Mouse (Mus musculus): Measurements from ENCODE around the gene Irf2bp2.

The Irf2bp2 gene

DNA sequence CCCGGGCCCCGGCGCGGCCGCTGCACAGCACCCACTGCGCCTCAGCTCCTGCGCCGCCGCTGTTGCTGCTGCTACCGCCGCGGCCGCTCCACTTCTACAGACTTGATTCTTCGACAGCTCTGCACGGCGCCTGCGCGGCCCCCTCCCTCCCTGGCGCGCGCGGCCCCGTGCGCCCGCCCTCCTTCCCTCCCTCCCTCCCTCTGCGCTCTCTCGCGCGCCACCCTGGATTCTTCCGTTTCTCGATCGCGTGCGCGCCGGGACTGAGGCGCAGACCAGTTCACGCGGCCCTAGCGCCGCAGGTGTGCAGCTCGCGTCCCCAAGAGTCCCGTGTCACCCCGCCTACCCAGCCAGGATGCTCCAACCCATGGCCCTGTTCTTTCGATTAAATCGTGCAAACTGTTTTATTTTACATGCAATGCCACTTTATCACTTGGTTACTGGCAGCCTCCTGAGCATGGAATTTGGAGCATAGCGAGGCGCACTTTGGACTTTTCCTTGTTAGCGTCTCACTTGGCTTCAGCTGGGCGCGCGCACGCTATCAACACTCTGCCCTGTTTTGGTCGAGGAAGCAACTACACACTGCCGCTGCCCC lies at the start of gene Irf2bp2:
TSS of gene Irf2bp2 (minus strand) at position 98 of the 592 bp plus-strand sequence.
- in situ Hi-C loops (cut with MboI) = no loop called here

DNA sequence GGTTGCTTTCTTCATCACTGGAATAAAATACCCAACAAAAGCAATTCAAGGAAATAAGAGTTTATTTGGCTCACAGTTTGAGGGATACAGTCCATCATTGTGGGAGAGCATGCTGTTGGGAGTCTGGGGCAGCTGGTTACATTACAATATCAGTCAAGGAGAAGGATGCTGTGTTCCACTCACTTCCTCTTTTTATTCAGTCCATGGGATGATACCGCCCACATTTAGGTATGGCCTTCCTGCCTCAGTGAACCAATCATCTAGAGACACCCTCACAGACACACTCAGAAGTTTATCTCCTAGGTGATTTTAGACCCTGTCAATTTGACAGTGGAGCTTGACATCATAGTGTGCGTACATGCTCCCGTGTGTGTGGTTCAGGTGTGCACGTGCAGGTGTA lies 48.9 kb upstream of the Irf2bp2 start:
- in situ Hi-C loops (cut with MboI) = no loop called here

DNA sequence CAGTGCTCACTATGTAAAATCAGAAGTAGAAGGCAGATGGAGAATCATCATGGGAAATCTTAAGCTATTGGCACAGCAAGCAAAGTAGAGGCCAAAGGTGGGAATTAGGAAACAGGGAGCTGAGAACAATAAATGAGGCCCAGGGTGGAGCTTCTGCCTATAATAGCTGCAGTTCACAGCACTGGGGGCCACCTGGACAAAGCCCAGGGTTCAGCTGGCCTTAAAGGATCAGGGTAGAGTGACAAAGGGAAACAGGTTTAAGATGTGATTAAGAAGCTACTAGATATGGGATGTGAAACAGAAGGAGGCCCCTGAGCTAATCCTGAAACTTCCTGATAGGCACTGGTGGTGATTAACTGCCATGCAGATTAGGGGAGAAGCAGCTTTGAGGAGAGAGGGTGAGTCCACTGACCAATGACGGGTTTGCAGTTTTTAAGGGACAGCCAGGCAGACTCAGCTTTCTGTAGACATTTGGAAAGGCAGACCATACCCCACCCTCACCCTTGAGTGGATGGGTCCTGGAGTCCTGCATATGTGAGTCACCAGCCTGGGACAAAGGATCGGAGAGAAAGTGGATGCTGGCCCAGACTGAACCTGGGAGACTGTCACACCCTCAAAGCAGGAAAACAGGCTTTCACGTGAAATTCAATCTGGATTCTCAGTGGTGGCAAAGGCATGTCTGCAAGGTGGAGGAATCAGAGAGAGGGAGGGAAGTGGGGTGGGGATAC lies 47.9 kb upstream of the Irf2bp2 start:
- in situ Hi-C loops (cut with MboI) = no loop called here

DNA sequence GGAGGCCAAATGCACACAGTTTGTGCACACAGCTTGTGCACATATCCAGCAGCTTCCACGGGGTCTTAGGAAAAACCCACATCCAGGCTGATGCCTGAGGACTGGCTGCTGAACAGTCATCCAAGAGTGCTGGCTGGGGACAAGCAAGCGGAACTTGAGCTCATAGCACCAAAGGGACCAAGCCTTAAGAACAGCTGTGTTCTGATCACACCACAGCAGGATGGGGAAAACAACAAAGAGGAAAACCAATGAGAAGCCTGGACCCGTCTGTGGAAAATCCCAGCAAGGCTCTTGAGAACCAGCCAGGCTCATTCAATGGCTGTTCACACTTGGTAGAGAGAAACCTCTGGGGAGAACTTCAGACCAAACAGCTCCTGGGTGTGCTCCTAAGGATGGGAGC lies 45.4 kb upstream of the Irf2bp2 start:
- in situ Hi-C loops (cut with MboI) = no loop called here

DNA sequence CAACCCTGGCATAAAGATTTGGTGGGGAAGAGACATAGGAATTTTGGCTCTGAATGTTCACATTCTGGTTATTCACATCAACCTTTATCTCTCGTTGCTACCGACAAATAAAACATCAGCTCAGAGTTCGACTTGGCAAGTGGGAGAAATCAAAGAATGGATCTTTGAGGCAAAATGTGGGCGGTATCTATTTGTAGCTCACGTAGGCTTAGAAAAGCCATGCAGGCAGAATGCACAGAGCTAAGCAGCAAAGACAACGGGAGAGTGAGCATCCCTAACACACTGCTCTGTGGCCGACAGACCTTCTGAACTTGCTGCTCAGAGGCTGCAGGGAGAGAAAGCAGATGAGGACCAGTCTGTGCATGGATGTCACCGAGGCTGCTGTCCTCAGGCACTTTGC lies 44.2 kb upstream of the Irf2bp2 start:
- in situ Hi-C loops (cut with MboI) = no loop called here

DNA sequence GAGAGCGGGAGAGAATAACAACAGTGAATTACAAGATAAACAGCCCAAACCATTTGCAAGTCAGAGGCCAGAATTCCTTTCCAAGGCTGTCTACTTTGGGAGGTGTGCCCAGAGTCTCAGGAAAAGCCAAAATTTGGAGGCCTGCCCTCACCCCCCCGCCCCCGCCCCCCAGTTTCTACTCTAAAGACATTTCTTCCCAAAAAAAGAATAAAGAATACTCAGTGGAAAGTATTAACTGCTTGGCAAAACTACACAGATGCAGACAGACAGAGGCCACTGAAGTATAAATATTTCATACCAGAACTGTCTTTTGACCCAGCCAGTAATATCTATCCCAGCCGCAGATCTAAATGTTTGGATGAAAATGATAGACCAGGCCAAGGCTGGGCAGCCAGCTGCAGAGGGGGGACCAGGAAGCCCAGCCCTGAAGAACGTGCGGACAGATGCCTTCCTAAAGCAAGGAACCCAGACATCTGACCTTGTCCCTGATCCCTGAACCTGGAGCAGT lies 40.8 kb upstream of the Irf2bp2 start:
- in situ Hi-C loops (cut with MboI) = no loop called here

DNA sequence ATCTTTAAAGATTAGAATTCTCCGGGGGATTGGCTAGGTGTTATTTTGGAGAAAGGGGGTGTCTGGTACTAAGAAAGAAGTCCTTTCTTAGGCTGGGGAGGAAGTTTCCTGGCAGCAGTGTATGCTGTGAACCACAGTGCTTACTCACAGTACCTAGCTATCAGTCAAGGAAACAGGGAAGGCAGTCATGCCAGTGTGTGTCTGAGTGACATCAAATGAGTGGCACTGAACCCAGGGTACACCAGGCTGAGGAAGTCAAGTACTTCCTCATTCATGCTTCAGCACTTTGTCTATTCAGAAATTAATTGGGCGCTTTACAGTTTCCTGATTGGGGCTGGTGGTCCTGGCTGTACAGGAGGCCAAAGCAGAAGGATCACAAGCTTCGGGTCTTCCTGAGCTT lies 34.8 kb upstream of the Irf2bp2 start:
- in situ Hi-C loops (cut with MboI) = no loop called here

DNA sequence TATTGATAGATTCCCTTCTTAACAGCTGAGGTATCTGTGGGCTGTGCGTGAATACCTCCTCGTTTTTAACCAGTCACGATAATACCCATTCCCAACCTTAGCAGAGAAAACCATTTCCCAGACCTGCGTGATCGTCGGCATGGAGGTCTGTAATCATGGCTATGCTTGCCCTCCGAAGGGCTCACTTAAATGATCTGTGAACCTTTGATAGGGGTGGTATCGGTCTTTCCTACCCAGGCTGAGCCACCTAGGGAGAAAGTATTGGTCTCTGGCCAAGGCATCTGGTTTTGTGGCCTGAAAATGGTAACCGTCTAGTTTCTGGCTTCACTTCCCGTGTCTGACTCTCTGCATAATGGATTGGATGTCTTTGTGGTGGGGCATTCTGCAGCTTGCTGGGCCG lies 32.6 kb upstream of the Irf2bp2 start:
- in situ Hi-C loops (cut with MboI) = no loop called here

DNA sequence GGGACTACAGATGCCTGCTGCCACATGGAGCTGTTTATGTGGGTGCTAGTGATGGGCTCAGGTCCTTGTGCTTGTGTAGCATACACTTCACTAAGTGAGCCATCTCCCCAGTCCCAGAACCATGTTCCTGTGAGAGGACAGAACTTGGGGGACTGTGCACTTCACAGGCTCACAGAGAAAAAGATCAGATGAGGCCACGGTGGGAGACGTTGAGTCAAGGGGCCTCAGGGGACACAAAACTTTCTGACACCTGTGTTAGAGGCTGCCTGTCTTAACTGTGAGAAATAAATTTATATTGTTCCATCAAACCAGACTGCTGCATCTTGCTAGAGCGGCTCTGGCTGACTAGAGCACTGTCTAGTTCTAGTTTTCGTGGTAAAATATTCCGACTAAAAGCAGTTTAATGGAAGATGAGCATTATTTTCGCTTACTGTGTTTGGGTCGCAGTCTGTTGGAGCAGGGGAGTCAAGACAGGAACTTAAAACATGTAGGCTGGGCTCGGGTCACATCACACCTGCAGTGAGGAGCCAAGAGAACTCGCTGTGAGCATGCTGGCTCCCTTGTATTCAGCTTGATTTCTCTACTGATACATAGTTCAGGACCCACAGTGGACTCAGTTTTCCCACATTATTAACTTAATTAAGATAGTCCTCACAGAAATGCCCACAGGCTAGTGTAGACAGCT lies 28.5 kb upstream of the Irf2bp2 start:
- in situ Hi-C loops (cut with MboI) = no loop called here

DNA sequence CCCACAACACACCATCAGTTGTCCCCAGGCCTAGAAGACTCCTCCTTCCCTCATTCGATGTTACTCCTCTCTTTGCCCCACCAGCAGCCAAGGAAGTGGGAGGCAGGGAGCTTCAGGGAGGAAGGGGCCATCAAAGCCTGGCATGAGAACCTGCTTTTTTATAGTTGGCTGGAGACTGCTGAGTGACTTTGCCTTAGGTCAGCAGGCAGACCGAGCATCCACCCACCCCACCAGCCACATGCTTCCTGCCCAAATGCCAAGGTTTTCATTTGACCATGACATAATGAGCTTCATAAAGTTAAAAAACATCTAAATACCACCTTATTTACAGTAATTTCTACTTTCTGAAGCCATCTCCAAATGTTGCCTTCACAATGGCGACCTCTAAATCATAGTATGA lies 26.9 kb upstream of the Irf2bp2 start:
- in situ Hi-C loops (cut with MboI) = no loop called here

DNA sequence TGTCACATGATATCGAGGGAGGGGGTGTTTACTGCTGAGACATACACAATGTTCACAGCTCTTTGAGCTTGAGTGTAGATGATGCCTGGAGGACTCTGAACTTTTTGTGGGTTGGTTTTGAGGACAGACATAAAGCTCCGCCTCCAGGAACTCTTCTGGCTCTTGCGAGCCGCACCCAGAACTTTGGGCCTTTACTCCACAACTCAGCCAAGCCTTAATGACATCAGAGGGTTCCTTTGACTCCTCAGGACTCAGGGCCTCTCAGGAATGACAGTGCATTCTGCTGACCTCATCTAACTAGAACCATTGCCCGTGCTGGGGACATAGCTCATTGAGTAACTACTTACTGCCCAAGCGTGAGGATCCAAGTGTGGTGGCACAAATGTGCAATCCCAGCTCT lies 25.7 kb upstream of the Irf2bp2 start:
- in situ Hi-C loops (cut with MboI) = no loop called here

DNA sequence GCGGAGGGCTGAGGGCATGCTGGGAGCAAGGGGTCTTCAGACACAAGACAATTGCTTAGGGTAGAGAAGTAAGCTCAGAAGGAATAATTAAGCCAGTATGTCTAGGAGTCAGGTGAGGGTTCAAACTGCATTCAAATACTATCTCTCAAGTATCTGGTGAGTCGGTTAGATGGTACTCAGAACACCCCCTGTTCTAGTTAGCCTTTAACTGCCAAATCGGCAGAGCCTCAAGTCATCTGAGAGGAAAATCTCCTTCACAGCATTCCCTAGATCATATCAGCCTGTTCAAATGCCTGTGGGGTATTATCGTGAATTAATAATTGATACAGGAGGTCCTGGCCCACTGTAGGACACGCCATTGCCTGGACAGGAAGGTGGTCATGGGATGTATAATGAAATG lies 23.9 kb upstream of the Irf2bp2 start:
- in situ Hi-C loops (cut with MboI) = no loop called here

DNA sequence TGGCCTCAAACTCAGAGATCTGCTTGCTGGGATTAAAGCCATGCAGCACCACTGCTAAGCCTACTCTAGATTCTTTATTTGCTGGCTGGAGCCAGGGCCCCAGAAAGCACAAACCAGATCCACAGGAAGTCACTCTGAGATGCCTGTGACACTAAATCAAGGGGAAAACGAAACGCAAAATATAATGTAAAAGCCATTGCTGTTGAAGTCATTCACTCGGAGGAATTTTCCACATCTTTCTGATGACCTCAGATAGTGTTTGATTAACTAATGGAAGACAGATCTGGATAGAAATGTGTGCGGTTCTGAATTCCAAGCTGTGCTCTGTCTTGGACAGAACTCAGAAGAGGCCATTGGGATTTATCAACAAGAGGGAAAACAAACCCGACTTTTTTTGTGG lies 22.9 kb upstream of the Irf2bp2 start:
- in situ Hi-C loops (cut with MboI) = no loop called here

DNA sequence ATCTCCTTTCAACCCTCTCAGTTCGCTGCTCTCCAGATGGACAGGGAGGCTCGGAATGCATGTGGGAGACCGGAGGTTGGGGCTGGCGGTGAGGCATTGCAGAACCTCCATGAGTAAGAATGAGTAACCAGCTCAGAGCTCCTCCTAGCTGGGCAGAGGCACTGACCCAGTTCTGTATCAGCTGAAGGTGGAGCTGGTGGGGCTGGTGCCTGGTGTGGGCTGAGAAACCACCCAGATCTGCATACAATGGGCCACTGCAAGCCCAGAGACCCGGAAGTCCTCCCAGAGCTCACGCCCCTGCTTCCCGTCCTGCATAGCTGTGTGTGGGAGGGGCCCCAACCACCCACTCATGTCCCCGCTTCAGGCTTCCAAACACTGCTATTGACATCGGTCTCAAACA lies 22.0 kb upstream of the Irf2bp2 start:
- in situ Hi-C loops (cut with MboI) = no loop called here

DNA sequence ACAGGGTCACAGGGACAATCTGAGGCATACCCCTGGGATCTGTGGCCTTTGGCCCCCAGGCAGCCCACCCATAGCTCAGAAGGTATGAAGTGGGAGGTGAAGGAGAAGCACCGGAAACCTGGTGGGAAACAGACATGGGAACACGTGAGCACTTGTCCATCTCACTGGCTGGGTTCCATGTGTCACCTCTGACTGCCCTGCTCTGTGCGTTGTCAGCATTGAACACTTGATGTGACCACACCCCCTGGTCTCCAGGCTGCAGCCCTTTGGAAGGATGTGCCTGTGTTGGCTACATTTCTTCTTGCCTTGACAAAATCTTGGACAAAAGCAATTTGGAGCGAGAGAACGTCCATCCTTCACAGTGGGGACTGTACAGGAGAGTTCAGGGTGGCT lies 20.9 kb upstream of the Irf2bp2 start:
- in situ Hi-C loops (cut with MboI) = no loop called here

DNA sequence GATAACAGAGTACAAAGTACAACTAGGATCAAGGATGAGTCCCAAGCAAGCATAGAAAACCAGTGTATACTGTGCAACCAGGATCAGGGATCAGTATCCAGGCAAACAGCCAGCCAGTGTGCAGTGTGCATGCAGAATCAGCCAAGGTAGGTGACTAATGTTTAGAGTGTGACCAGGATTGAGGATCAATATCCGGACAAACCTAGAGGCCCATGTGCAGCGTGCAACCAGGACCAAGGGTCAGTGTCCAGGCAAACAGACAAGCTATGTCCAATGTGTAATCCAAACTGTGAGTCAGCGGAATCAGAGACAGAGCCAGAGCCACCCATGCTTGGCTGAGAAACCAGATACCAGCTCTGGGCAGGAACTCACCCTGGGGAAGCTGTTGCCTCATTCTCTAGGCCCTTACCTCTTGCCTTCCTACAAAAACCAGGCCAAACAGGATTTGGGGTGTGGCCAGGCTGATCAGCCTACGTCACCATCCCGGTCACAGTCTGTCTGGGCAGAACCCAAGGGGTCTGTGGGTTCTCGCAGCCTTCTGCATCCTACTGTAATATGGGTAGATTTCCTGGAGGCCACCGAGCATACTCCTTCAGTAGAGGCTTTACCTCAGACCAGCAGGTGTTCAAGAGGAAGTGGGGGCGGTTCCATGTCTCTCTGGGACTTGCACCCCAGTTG lies 20.4 kb upstream of the Irf2bp2 start:
- in situ Hi-C loops (cut with MboI) = no loop called here

DNA sequence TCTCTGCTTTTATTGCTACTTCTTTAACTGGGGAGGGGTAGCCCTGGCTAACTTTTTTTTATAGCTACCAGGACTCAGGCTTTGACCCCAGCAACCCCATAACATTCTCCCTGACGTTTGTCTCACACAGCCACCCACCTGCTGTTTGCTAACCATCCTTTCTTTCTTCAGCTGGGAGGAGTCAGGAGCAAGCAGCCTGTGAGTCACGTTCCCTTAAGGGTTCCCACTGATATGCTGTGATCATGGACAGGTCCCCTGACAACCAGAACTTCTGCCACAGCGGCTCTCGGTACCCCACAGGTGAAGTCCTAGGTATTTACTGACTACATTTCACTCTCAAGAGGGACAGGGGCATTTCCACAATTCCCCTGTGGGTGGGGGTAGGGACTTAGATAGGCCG lies 19.4 kb upstream of the Irf2bp2 start:
- in situ Hi-C loops (cut with MboI) = no loop called here

DNA sequence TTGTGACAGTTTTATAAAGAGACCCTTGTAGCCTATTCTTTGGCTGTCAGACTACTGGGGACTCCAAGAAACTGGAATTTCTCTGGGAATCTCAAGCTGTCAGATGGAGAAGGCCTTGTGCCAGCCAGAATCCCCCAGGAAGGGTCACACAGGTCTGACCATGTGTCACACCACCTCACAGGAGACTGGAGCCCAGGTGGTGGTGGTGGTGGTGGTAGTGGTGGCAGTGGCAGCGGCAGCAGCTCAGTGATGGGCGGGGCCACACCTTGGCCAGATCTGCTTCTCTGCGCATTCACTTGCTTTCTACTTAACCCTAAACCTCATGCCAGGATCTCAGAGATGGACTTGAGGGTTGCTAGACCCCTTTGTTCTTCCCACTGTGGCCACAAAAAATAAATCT lies 19.0 kb upstream of the Irf2bp2 start:
- in situ Hi-C loops (cut with MboI) = no loop called here

DNA sequence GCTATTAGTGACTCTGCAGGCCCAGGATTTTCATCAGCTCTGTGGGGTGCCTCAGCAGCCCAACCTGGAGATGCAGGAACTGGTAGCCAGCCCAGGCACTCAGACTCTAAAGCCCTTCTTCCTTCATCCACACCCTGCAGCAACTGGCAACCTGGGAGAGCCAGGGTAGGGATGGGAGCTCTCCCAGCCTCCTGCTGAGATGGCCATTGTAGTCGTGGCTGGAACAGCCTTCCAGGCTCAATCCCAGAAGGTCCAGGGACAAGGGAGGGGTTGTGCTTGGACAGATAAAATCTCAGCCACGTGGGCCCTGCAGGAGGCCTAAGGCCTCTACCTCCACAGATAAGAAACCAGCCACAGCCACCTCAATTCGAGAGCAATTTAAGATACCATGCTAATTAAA lies 16.9 kb upstream of the Irf2bp2 start:
- in situ Hi-C loops (cut with MboI) = no loop called here

DNA sequence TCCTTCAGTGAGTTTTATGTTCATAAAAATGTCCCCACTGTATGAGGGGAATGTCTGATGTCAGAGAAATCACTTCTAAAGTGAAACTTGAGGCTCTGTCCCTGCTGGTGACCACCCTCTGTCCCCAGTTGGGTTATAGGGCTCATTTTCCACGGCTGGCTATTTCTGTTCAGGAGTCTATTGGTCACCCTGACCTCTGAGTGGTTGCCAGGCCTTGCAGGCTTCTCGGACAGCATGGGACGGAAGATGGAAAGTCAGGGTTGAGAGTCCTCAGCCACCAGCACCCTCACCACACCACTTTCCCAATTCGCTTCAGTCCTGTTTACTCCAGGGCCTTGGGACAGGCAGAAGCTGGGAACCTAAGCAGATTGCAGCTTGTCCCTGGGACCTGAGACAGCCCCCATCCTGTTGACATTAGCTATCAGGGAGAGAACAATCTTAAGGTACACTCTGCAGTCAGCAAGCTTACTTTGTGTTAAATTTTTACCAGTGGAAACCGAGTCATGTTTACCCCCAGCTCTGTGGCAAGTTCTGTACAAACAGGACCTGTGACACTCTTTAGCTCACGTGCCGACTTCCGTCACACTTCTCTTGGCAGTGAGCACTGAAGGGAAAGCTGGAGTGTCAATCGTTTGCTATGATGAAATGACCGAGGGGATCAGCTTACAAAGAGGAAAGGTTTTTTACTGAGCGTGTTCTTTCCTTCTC lies 15.9 kb upstream of the Irf2bp2 start:
- in situ Hi-C loops (cut with MboI) = no loop called here

DNA sequence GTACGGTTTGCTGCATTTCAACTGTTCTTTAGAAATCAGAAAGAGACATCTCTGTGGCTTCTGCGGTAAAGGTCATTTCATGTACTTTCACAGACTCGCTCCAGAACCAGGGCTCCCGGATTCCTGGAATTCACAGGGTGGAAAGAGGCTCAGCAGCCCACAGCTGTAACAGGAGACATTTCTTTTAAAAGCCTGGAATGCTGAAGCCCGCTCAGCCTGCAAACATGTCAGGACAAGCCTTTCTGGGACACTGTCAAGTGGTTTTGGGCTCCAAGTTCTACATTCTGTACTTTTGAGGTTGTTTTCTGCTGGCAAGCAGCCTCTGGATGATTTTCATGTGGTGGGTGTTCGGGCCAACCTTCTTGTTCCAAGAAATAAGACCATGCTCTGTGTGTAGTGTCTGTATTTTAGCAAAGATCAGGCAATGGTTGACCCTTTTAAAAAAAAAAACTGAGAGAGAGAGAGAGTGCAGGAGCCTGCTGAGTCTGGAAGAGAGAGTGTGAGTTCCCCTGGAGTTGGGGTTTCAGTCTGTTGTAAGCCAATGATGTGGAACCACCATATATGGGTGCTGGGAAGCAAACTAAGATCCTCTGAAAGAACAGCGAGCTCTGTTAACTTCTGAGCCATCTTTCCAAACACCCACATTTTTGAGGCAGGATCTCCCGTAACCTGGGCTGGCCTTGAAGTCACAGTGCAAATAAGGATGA lies 9.6 kb upstream of the Irf2bp2 start:
- in situ Hi-C loops (cut with MboI) = no loop called here
